Mouse (Mus musculus) megakaryocyte progenitor cell, adult 5-6 weeks (primary cell): Measurements from ENCODE around the gene Ttll1. TPM values are rescaled to one million over a fixed set of nuclear protein-coding genes. Genes with fewer than 3 reads are reported as not detected.
A peak's percentile ranks its signal among the peaks of the same experiment; 100 is the strongest.
"Not testable (repeated sequence)": the region's sequence is repeated elsewhere in the genome, so short reads cannot be mapped to it uniquely, and the experiment has no call there.

Experiments
- ATAC-seq: replicated peaks from 2 replicates; pipeline ENCODE4 v1.8.0; 2016; ENCODE audit warnings: mild to moderate bottlenecking, moderate TSS enrichment, inconsistent platforms; ENCODE audit not compliant: poor library complexity
- total RNA-seq, 2 experiments: library from RNA; stranded (forward) in 1 of 2; stranded (reverse) in 1 of 2; fragments of 157-497, 149-512 nt in 1 of 2; fragments of 200-1000 nt in 1 of 2; gene quantifications; 2 replicates each; pipeline versions ENCODE4 v1.2.3 to v1.2.4; 2015 to 2017

The Ttll1 gene
- total RNA-seq, 2 experiments from 2014 or later, result 2.0 to 6.2 TPM

DNA sequence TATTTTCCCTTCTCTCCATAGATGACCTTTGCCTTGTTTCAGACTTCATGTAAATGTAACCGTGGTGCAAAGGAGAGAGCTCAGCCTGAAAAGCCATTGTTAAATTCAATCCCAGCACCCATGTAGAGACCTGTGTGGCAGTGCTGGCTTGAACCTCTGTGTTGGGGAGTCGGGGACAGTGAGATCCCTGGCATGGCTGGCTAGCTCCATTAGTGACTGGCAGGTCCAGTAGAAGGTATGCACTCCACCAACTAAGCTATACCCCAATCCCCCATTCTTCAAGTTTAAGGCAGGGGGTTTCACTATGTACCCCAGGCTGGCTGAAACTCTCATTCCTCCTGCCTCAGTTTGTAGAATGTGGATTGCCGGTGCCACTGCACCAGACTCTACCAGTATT is 13.6 kb upstream of the Ttll1 start:
- ATAC-seq, result no peak

DNA sequence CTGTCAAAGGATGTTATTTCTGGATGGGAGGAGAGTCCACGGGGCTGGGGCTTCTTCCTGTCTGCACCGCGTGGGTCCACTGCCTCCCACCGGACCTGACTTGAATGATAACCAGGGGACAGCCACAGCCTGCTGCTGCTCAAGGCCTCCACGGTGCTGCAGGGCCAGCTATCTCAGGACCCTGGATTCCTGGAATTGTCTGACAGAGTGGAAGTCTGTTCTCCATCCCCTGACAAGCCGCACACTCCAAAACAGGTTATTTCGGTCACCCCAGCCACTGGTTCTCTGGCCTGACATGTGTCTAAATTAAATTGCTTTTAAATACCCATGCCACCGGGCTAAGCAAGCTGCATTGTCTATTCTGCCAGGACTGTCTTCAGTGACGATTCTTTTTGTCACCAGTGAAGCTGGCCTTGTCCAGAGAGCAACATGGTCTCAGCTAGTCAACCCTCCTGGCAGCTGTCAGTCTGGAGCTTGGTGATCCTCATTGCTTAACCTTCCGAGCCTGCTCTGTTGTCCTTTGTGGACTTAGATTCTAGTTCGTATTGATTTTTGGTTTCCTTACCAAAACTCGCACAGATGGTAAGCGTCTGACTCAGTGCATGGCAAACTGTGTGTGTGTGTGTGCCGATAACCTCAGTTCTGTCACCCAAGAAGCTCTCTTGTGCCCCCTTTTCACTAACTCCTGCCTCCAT is 13.1 kb upstream of the Ttll1 start:
- no peak for ATAC-seq

DNA sequence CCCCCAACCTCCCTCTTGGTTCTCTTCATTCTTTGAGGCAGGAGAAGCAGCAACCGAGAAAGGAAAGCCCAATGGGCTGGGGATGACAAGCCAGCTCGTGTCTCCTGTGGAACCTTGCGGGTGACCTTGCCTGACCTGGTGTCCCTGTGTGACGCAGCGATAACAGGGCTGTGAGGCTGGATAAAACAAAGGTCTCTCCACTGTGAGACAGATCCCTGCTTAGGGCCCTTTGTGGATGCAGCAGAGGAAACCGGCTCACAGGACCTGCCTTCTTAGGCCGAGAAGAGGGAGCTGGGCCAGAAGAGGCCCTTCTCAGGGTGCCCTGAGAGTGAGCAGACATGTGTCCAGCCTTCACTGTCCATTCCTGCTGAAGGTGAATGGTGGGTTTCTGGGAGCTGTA is 12.5 kb upstream of the Ttll1 start:
- ATAC-seq, result peak; percentile 49

DNA sequence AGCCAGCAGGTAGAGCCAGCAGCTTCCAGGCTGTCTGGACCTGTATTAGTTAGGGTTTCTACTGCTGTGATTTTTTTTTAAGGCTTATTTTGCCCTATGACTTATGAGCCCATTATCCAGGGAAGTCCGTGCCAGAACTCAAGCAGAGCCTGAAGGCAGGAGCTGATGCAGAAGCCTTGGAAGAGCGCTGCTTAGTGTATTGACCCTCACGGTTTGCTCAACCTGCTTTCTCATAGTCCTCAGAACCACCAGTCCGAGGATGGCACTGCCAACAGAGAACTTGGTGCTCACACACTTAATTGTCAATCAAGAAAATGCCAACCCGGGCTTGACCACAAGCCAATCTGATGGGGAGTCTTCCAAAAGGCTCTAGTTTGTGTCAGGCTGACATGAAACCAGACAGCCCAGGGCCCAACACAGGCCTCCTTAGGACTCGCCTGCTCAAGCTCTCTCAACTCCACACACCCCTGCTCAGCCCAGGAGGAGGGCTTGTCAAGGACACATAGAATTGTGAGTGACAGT is 10.2 kb upstream of the Ttll1 start:
- ATAC-seq, result no peak

DNA sequence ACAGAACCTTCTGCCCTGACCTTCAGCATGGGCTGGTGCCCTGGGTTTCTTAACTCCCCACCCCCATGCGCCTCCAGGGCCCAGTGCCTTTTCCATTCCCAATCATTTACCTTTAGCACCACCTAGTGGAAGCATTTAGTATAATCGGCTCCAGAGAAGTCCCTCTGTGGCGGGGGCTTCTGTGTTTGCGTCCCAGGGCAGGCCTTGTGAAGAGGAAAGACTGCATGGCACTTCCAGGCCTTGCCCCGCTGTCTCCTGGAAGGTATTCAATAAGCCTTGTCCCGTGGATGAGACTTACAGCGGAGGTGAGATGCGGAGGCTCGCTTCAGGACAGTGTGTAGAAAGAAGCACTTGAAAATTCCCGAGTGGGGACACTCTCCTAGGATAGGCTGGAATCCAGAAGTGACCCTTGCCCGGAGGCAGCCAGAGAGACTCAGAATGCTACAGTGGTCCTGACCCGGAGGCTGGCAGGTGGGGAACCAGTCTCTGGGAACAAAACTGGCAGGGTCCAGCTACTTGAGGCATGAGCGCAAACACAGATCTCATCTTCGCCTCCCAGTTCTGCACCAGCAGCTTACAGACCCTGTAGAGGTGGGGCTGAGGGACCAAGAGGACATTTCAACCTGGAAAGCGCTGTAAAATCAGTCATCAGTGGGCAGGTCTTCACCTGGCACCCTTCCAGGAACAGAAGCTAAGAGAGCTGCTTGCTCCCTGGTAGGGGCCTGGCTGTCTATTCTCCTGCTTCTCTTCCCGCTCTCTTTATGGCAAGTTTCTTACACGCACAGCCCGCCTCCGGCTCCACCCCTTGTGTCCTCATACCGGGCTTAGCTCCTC is 7.7 kb upstream of the Ttll1 start:
- peak; percentile 98 for ATAC-seq

DNA sequence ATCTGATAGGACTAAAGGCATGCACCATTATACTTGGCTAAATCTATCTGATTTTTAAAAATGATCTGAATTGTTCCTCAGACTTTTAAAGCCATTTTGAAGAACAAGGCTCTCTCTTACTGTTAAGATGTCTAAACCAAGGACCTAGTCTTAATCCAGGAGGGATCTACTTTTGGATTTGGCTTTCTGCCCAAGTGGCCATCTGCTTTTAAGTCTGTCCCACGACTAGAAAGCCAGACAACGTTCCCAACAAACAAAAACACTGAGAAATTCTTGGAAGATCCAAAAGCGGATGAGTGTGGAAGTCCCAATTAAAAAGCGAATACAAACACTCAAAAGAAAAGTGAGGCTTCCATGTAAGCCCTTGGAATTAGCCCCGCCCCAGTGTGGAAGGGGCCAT is 4.3 kb upstream of the Ttll1 start:
- ATAC-seq, result no peak

DNA sequence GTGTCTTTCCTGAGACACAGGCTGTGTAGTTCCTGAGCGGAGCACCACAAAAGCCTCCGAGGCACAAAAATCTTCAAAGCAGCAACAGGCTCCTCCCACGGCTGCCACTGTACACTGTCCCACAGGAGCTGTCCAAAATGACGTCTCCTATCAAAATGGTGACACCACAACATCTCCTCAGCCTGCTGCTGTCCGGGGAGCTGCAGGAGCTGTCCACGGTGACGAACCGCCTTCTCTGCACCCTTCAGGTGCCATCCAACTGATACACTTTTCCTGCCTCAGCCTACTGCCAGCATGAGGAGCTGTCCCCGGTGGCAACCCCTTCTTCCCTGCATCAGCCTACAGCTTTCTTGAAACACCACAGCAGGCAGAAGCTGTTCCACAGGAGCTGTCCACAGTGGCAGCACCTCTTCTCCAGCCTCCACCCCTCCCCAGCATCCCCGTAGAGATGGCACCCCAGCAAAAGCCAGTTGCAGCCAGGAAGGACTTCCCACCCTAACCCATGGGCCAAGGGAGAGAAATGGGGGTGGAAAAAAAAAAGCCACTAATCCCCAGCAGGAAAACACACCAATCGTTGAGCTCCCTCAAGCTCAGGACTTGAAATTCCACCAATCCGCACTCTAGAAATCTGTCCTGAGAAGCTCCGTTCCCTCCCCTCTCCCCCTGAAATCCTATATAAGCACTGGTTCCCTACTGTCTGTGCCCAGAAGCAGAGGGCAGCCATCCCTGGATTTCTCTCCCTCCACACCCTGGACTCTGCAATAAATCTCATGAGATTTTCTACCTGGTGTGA is 2.0 kb upstream of the Ttll1 start:
- ATAC-seq, result no peak; the same call in 1 of the 2 replicates

DNA sequence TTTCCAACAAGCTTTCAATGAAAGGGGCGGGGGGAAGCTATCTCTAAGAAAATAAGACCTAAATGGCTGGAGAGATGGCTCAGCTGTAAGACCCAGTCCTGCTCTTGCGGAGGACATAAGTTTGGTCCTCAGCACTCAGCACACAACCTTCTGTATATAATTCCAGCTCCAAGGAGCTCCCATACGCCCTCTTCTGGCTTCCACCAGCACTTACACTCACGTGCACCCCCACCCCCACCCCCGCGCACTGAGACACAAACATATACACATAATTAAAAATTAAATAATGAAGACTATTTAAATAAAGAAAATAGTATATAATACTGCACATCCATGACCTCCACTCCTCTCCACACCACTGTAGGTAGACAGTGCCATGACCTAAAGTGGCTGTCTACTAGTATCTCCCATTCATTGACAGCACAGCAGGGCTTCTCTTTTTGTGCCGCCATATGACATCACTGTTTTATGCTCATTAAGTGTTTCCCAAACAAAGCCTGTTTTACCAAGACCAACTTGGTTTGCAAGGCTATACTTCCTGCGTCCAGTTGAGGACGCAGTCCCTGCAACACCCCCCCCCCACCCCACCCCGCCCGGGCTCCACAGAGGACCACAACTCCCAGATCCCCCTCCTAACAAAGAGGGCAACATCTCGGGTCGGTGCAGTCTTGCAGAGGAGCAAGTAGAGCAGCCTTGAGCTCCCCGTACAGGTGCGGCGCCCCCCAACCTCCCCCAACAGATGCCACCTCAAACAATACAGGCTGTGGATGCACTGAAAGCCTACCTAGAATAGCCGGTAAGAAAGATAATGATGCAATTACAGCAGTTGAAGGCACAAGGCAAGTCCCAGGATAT is 516 bp downstream of the Ttll1 start:
- ATAC-seq, result peak; percentile 9; the same call in 1 of the 2 replicates

DNA sequence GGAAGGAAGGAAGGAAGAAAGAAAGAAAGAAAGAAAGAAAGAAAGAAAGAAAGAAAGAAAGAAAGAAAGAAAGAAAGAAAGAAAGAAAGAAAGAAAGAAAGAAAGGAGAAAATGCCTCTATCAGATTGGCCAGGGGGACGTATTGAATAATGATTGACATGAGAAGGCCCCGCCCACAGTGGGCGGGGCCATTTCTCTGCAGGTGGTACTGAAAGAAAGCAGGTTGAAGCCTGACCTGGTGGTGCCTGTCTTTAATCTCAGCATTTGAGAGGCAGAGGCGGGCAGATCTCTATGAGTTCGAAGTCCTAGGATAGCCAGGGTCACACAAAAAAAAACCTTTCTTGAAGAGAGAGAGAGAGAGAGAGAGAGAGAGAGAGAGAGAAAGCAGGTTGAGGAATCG is 9.2 kb downstream of the Ttll1 start:
- ATAC-seq, result not testable (repeated sequence)

DNA sequence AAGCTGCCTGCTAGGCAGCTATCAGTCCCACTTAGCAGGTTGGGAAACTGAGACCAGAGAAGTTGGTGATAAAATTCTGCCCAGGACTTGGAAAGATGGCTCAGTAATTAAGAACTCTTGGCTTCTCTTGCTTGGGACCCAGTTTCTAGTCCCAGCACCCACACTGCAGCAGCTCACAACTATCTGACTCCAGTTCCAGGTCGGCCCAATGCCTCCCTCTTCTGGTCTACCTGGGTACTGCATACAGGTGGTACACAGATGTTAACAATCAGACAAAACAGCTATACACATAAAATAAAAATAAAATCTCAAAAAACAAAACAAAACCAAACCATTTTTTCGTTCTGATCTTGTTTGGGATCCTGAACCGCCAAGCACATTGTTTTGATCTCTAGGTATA is 10.3 kb downstream of the Ttll1 start:
- peak; percentile 81 for ATAC-seq

DNA sequence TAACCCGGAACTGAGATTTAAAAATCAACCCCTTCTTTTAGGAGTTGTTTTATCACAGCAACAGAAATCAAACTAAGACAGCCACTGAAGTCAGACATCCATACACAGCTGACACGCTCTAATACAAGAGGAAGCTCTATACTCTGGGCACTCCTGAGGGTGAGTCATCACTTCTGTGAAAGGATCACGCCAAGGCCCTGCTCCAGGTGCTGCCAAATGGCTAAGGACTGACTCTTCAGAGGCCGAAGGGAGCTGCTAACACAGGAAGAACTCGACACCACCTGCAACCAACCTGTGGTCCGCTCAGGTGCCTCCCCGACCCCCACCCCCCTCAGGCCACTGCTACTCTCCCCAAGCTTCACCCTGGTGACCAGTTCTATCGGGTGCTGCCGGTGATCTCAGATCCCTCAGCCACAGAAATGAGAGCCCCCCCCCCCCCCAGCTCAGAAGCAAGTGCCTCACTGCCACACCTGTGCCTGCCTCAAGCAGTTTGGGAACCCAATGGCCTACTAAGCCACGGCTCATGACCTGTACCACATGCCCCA is 11.4 kb downstream of the Ttll1 start:
- no peak for ATAC-seq

DNA sequence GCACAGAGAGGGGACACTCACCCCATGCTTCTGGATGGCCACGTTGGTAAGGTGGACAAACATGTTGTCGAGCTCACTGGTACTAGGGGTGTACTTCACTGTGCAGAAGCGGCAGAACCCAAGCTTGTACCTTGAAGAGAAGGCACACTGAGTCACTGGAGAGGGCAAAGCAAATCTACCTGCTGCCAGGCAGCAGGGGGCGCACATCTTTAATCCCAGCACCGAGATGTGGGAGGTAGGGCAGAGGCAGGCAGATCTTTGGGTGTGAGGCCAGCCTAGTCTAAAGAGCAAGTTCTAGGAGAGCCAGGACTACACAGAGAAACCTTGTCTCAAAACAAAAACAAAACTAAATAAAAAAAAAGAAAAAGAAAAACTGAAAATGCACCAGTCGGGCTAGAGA is 13.4 kb downstream of the Ttll1 start:
- no peak for ATAC-seq

DNA sequence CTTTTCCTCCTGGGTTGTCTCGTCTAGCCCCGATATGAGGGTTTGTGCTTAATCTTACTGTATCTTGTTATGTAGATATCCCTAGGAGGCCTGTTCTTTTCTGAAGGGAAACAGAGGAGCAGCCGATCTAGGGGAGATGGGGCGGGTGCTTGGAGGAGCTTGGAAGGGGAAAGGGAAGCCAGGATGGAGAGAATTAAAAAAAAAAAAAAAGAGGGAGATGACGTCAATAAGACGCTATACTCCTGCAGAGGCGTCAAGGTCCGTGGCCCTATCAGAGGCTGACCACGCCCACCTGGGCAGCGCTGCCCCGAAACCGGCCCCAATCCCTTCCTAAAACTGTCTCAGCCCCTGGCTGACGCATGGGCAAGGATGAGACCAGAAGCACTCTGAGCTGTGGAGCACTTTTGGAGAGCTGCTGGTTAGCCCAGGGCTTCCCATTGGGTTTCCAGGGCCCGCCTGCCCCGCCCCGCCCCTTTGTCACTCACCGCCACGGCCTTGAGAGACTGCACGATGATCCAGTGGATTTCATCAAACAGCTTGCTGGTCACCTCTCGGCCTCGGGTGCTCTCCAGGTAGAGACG is 14.8 kb downstream of the Ttll1 start:
- ATAC-seq, result no peak

DNA sequence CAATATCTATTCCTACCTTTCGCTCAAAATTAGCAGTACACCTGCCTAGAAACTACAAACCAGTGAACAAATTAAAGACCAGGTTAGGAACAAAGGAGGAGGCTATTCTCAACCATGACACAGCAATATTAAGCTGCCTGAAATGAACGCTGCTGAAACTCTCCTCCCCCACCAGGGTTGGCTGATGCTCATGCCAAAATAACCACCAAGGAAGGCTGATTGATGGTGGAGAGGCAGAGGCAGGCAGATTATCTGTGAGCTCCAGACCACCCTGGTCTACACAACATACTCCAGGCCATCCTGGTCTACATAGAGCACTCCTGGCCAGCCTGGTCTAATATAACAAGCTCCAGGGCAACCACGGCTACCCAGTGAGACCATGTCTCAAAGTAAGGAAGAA is 15.5 kb downstream of the Ttll1 start:
- ATAC-seq, result peak; percentile 72

DNA sequence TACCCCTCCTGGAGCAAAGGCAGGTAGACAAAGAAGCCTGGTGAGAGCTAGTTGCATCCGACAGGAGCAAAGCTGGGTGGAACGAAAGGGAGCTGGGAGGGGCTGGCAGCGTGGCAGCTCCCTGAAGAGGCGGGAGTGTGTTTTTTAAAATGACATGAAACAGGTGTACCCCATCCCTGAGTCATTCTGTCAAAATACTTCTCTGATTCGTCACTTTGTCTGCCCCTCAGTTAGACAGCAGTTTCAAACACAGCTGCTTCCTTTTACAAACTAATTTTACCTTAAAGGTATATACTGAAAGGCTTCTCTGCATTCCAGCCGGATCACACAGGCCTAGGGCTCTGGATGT is 16.1 kb downstream of the Ttll1 start:
- ATAC-seq, result no peak; the same call in 1 of the 2 replicates

DNA sequence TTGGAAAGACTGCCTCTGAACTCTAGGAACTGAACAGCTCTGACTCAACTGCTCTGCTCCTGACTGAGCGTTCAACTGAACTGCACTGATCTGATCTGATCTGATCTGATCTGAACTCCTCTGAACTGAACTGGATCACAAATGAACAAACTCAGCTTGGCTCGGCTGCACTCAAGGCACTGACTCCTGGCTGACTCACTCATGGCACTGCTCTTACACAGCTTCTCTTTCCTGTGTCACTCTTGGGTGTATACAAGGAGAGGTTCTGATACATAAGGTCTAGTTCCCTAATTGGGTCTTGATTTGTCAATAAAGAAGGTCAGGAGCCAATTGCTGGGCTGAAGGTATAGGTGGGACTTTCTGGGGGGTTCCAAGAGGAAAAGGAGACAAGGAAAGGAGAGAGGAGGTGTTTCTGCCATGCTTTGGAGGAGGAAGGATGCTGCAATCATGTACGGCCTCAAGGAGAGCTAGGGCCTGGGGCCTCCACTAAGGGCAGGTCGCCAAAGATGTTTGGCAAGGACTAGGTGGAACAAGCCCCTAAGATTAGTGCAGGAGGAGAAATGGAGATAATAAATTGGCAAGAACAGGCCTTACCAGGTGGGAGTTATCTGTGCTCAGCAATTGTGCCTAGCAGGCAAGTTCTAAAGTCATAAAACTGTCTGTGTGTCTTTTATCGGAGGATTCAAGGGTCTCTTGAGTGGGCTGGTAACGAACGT is 16.7 kb downstream of the Ttll1 start:
- ATAC-seq, result peak; percentile 70

DNA sequence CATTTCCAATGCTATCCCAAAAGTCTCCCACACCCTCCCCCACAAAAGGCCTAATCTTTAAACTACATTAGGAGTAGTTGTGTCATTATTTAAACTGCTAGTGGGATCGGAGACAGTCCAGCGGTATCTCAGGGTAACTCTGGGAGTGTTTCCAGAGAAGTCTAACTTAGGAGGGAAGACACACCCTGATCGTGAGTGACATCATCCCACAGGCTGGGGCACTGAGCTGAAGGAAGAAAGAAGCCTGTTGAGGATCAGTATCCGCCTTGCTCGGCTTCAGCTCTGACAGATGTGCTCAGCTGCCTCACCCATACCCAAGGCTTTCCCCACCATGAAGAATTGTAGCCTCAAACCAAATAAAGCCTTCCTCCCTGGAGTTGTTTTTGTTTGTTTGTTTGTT is 18.8 kb downstream of the Ttll1 start:
- no peak for ATAC-seq

DNA sequence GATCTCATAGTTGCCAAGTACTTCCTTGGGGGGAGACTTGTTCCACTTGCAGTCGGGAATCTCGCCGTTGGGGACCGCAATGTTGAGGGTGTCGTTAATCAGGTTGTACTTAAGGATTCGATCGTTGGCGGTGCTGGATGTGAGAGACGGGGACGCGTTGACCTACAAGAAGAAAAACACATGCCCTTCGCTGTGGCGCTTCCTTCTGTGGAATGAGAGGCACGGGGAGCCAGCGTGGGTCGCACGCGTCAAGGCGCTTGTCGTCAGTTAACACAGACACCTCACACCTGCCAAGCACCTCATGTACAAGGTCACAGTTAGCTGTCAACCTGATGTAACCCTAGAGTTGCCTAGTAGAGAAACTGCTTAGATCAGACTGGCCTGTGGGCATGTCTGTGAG is 21.2 kb downstream of the Ttll1 start:
- no peak for ATAC-seq

DNA sequence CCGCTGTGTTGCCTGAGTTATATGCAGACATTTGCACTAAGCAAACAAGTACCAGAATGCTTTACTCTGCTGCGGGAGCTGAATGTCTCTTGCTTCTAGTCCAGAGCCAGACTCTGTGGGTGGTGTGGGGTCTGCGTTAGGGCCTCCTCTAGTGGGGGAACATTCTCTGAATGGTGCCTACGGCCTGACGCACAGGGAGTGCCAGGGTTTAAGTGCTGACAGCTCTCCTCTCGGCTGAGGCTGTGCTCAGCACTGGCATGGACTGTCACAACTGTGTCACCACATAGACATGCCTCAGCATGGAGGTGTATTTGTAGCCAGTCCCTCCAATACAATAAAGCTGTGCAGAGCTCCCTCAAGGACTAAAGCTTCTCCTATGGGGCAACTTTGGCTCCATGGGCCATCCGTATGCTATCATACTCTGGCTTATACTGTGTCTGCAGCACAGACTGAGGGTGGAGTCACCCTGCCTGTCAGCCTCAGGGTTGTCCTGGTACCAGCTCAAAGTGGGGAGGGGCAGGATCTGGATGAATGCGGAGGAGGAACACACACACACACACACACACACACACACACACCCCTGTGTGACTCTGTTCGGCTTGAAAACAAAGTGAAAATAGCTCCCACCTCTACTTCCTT is 23.1 kb downstream of the Ttll1 start:
- no peak for ATAC-seq
